Mouse (Mus musculus) limb, embryonic 12.5 days (tissue): ENCODE data around the gene Kcnk4. TPM values are rescaled to one million over a fixed set of nuclear protein-coding genes. Genes with fewer than 3 reads are reported as not detected.
A peak's percentile ranks its signal among the peaks of the same experiment; 100 is the strongest.

Experiments used
- ATAC-seq: fragments of 200-750 bp; cut with Nextera tagmentation; 2 replicates; pipeline ENCODE4 v1.8.0; 2017; ENCODE audit warnings: low read depth, moderate TSS enrichment; ENCODE audit not compliant: insufficient number of reproducible peaks, insufficient read depth, low FRiP score, low TSS enrichment
- H3K27ac ChIP-seq: fragments of 300-500 bp; sonication (generic); 2 replicates; pipeline ENCODE4 v1.5.1; 2016; ENCODE audit warnings: mild to moderate bottlenecking, moderate library complexity
- H3K27me3 ChIP-seq: fragments of 300-500 bp; sonication (generic); 2 replicates; pipeline ENCODE4 v1.6.1; 2016; ENCODE audit warnings: mild to moderate bottlenecking, moderate library complexity
- H3K36me3 ChIP-seq: fragments of 300-500 bp; sonication (generic); 2 replicates; pipeline ENCODE4 v1.6.1; 2016; ENCODE audit warnings: mild to moderate bottlenecking, moderate library complexity
- H3K4me1 ChIP-seq: fragments of 300-500 bp; sonication (generic); replicated peaks from 2 replicates; pipeline ENCODE4 v1.6.1; 2016
- H3K4me2 ChIP-seq: fragments of 300-500 bp; sonication (generic); 2 replicates; pipeline ENCODE4 v1.6.1; 2016; ENCODE audit warnings: mild to moderate bottlenecking, moderate library complexity
- H3K4me3 ChIP-seq: fragments of 300-500 bp; sonication (generic); replicated peaks from 2 replicates; pipeline ENCODE4 v1.5.1; 2016; ENCODE audit warnings: mild to moderate bottlenecking
- H3K9ac ChIP-seq: fragments of 300-500 bp; sonication (generic); replicated peaks from 2 replicates; pipeline ENCODE4 v1.6.1; 2016; ENCODE audit warnings: mild to moderate bottlenecking, moderate library complexity
- H3K9me3 ChIP-seq: fragments of 300-500 bp; sonication (generic); 2 replicates; pipeline ENCODE4 v1.6.1; 2016; ENCODE audit warnings: mild to moderate bottlenecking, moderate library complexity
- WGBS: fragments of 180-500 bp; shearing (Covaris S2); methylation state at CpG from one replicate; pipeline ENCODE4 v1.1.7; 2016; 5-methylcytosine and 5-hydroxymethylcytosine counted together
- polyA plus RNA-seq: library from polyadenylated mRNA; unstranded; fragments of >200 nt; fragmentation: Nextera tagmentation; extraction: Ambion mirVana; gene quantifications from 2 replicates; pipeline ENCODE4 v1.2.1, GENCODE M21; 2016

Gene Kcnk4
- polyA plus RNA-seq, result 0.40 and 0.60 TPM in 2 replicates

- WGBS, result 9% methylated on average over 23 of the region's 23 CpGs
- Histone ChIP-seq H3K27me3 (peaks cover 78% of the 10 kb centered on the region), H3K4me2 (peak within 1 kb of the TSS; percentile 65), H3K27ac (no peak within 1 kb of the TSS), H3K36me3 (no peaks in the 10 kb centered on the region), H3K9ac (peak within 1 kb of the TSS; percentile 60), H3K4me3 (peak within 1 kb of the TSS; percentile 38), H3K9me3 (no peaks in the 10 kb centered on the region), H3K4me1 (peaks cover 11% of the 10 kb centered on the region)
- no peak for ATAC-seq
Measured at GRCm38 (mm10) chr19:6934195-6934977, at the start of gene Kcnk4. Gene Kcnk4 (minus strand): TSS chr19:6934515.

DNA sequence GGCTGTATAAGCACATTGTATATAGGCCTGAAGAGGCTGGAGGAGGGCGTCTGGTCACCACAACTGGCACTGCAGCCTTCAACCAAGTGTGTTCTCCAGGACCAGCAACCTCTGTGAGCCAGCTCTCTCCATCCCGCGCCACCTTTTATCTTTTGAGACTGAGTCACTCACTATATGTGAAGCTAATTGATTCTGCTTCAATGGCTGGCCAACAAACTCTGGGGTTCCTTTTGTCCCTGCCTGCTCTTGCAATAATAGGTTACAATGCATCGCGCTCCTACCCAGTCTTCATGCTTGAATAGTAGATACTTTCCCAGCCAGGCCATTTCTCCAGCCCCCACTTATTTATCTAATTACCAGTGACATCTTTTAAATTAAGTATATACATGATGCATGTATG lies 49.3 kb upstream of the Kcnk4 start:
- WGBS, result 96% methylated on average over 5 of the region's 5 CpGs
- H3K27me3 ChIP-seq, result no peaks in the 10 kb centered on the region
- peaks cover 38% of the 10 kb centered on the region for H3K36me3 ChIP-seq
- no peak for ATAC-seq
- H3K9me3 ChIP-seq, result no peaks in the 10 kb centered on the region
- H3K4me1 ChIP-seq, result peaks cover 37% of the 10 kb centered on the region
- H3K27ac ChIP-seq, result no peak overlapping the region
- H3K4me2 ChIP-seq, result no peak overlapping the region
- H3K9ac ChIP-seq, result no peak overlapping the region
- no peak overlapping the region for H3K4me3 ChIP-seq

DNA sequence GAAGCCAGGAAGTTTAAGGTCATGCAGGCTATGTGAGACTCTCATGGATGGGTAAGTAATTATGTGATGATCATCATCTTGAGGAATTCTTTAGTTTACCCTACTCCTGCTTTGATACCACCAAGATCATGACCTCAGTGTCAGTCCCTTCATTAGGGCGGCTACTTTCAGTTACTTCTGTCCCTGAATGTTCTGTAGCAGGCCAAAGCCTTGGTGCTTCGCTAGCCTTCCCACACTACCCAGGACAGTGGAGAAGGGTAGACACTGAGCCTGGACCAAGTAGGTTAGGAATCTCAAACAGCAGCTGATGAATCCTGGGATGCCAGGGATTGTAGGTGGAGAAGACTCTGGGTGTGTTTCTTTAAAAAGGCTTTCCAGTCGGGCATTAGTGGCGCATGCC lies 47.1 kb upstream of the Kcnk4 start:
- Histone ChIP-seq H3K27me3 (no peaks in the 10 kb centered on the region), H3K27ac (no peak overlapping the region), H3K36me3 (peaks cover 58% of the 10 kb centered on the region), H3K4me2 (peak overlapping the region; percentile 80; the same call in 1 of the 2 replicates), H3K4me3 (peak overlapping the region; percentile 7; the same call in 1 of the 2 replicates), H3K9me3 (no peaks in the 10 kb centered on the region), H3K9ac (no peak overlapping the region), H3K4me1 (peaks cover 44% of the 10 kb centered on the region)
- WGBS, result 90% methylated on average over 4 of the region's 4 CpGs
- ATAC-seq, result no peak

DNA sequence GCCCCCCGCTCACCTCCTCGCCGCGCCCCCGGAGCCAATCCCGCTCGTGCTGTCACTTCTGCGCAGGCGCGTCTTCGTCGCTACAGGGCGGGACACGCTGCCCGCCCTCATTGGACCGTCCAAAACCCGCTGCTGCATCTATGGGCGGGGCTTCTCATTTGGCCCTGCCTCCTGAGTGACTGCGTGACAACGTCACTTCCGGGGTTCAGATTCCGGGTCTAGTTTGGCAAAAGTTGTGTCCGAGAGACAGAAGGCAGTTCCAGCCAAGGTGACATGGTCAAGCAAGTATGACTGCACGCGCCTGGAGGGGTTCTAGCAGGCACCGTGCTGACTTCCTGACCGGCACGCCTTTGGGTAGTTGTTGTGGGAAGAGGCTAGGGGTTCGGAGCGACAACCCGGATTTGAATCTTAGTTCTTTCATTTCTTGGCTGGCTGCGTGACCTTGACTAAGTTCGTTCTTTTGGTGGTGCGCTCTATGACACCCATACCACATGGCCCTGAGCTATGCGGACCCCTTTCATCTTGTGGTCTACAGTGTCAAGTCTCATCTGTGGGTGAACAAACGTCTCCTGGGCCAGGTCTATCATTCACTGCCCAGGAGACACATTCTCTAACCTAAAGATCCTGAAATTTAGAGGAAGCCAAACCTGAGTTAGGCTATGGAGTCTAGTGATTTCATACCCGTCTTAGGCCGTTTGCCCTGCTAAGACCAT lies 46.2 kb upstream of the Kcnk4 start, which contains the start of gene Fkbp2:
Fkbp2 (minus strand) TSS at position 121 of the 713 bp plus-strand sequence.
- H3K27ac ChIP-seq, result peak within 1 kb of the TSS; percentile 92
- H3K27me3 ChIP-seq, result no peaks in the 10 kb centered on the region
- H3K9me3 ChIP-seq, result no peaks in the 10 kb centered on the region
- H3K36me3 ChIP-seq, result peaks cover 56% of the 10 kb centered on the region
- H3K4me3 ChIP-seq, result peak within 1 kb of the TSS; percentile 67
- 2% methylated on average over 38 of the region's 38 CpGs for WGBS
- H3K9ac ChIP-seq, result peak within 1 kb of the TSS; percentile 80
- peak within 1 kb of the TSS; percentile 80 for H3K4me2 ChIP-seq
- peak; percentile 83 for ATAC-seq
- H3K4me1 ChIP-seq, result peaks cover 45% of the 10 kb centered on the region

DNA sequence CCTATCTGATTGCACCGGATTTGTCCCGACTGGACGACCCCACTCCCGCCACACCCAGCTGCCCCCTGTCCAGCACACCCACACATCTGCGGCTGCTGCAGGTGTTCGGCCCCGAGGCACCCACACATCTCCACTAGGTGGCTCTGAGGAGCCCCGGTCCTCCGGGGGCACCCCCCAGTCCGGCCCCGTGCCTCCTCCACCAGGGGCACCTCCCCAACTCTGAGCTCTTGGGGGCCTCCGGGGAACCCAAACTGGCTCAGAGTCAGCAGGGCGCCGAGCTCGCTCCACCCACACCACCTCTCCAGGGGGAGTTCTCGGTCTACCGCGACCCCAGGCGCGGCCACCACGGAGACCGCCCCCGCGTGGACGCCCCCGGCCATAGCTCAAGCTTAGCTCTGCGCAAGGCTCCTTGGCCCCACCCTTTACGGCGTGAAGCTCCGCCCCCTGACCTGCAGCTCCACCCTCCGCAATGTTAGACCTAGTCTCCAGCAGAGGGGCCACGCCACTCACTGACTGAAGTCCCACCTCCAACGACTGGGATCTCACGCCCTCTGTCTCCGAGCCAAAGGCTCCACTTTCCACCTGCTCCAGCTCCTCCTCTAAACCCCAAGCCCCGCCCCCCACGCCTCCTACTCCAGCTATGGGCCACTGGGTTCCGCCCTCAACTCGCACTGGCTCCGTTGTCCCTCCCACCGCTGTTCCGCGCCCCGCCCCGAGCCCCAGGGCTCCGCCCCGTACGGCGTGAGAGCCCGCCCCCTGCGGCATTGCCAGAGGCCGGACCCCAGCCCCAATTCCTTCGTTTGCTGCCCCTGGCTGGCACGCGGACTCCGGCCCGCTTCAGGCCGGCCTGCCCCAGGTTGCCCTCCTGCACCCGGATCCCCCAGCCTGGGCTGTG lies 45.4 kb upstream of the Kcnk4 start:
- no peaks in the 10 kb centered on the region for H3K27me3 ChIP-seq
- peak overlapping the region; percentile 80 for H3K4me2 ChIP-seq
- H3K36me3 ChIP-seq, result peaks cover 48% of the 10 kb centered on the region
- peaks cover 45% of the 10 kb centered on the region for H3K4me1 ChIP-seq
- H3K9ac ChIP-seq, result peak overlapping the region; percentile 80
- WGBS, result under 1% methylated on average over 58 of the region's 59 CpGs
- H3K27ac ChIP-seq, result peak overlapping the region; percentile 92
- ATAC-seq, result peak; percentile 86
- H3K4me3 ChIP-seq, result peak overlapping the region; percentile 67
- no peaks in the 10 kb centered on the region for H3K9me3 ChIP-seq

- H3K4me2 ChIP-seq, result peak overlapping the region; percentile 80
- peaks cover 44% of the 10 kb centered on the region for H3K36me3 ChIP-seq
- H3K9ac ChIP-seq, result peak overlapping the region; percentile 66
- no peaks in the 10 kb centered on the region for H3K27me3 ChIP-seq
- ATAC-seq, result 0 out of 2 replicates have a peak, but pooled peaks have one; percentile 1
- WGBS, result 15% methylated on average over 11 of the region's 11 CpGs
- H3K9me3 ChIP-seq, result no peaks in the 10 kb centered on the region
- peak overlapping the region; percentile 62; the same call in 1 of the 2 replicates for H3K27ac ChIP-seq
- H3K4me1 ChIP-seq, result peaks cover 46% of the 10 kb centered on the region
- H3K4me3 ChIP-seq, result peak overlapping the region; percentile 67
Measured at GRCm38 (mm10) chr19:6979001-6979479, 44.7 kb upstream of the Kcnk4 start.

DNA sequence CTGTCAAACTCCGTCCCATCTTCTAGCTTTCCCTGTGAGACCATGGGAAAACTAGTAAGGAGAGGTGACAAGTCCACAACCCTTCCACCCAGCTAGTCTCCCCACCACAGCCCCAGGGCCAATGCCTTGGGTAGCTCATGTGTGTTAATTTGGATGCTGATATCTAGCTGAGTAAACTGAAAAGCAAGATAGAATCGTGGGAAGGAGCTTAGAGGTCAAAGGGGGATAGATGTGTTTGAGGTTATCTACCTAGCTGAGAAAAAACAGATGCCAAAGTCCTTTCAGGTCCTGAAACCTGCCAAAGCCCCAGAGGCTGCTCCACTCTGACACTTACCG lies 44.3 kb upstream of the Kcnk4 start:
- H3K27ac ChIP-seq, result peak overlapping the region; percentile 41; the same call in 1 of the 2 replicates
- 56% methylated on average over 3 of the region's 3 CpGs for WGBS
- H3K36me3 ChIP-seq, result peaks cover 39% of the 10 kb centered on the region
- ATAC-seq, result no peak
- H3K4me1 ChIP-seq, result peaks cover 50% of the 10 kb centered on the region
- H3K4me2 ChIP-seq, result peak overlapping the region; percentile 80
- H3K4me3 ChIP-seq, result peak overlapping the region; percentile 67
- H3K9ac ChIP-seq, result 0 out of 2 replicates have a peak overlapping the region, but pooled peaks have one; percentile 18
- no peaks in the 10 kb centered on the region for H3K27me3 ChIP-seq
- no peaks in the 10 kb centered on the region for H3K9me3 ChIP-seq

DNA sequence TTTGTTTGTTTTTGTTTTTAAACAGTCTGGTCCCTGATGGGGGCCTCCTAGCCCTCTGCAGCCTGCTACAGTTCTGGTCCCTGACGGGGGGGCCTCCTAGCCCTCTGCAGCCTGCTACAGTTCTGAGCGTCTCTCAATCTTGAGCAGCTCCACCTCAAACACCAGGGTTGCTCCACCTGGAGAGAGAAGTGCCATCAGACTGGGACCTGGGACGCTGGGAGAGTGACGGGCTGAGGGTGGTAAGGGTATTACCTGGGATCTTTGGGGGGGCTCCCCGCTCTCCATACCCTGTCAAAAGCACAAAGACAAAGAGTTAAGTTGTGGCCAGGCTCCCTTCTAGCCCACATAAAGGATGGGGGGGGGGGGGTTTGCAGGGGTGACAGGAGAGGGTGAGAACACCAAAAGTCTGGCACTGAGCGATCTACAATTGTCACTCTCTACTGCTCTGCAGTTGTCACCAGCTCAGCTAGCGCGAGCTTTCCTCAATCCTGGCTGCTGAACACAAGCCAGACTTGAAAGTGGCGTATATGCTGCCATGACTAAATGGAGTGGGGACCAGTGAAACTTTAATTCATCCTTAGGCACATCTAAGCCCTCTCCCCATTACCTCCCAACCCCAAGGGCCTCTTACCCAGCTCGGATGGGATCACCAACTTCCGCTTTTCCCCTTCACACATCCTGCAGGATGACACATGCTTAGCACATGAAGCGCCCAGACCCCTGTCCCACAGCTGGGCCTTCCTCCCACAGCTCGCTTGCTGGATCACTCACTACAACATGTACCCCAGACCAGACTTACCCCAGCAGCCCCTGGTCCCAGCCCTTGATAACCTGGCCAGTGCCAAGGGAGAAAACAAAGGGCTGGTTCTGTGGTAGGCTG lies 43.7 kb upstream of the Kcnk4 start:
- Histone ChIP-seq H3K4me2 (peak overlapping the region; percentile 80; the same call in 1 of the 2 replicates), H3K36me3 (peaks cover 35% of the 10 kb centered on the region), H3K27me3 (no peaks in the 10 kb centered on the region; the same call in 1 of the 2 replicates), H3K27ac (peak overlapping the region; percentile 41; the same call in 1 of the 2 replicates), H3K9ac (0 out of 2 replicates have a peak overlapping the region, but pooled peaks have one; percentile 18), H3K9me3 (no peaks in the 10 kb centered on the region), H3K4me1 (peaks cover 53% of the 10 kb centered on the region), H3K4me3 (0 out of 2 replicates have a peak overlapping the region, but pooled peaks have one; percentile 67)
- no peak for ATAC-seq
- WGBS, result 81% methylated on average over 13 of the region's 13 CpGs

- Histone ChIP-seq H3K9me3 (no peaks in the 10 kb centered on the region), H3K4me3 (peak within 1 kb of the TSS; percentile 71), H3K36me3 (peaks cover 23% of the 10 kb centered on the region), H3K4me1 (peaks cover 58% of the 10 kb centered on the region), H3K27ac (peak within 1 kb of the TSS; percentile 86), H3K4me2 (peak within 1 kb of the TSS; percentile 95), H3K9ac (peak within 1 kb of the TSS; percentile 85), H3K27me3 (peaks cover 5% of the 10 kb centered on the region)
- no peak for ATAC-seq
- WGBS, result 0% methylated on average over 16 of the region's 16 CpGs
Measured at GRCm38 (mm10) chr19:6975537-6976521, 41.5 kb upstream of the Kcnk4 start, which contains the start of gene Plcb3. Gene Plcb3 (minus strand): TSS chr19:6976470.
